In the genomic region with DNA sequence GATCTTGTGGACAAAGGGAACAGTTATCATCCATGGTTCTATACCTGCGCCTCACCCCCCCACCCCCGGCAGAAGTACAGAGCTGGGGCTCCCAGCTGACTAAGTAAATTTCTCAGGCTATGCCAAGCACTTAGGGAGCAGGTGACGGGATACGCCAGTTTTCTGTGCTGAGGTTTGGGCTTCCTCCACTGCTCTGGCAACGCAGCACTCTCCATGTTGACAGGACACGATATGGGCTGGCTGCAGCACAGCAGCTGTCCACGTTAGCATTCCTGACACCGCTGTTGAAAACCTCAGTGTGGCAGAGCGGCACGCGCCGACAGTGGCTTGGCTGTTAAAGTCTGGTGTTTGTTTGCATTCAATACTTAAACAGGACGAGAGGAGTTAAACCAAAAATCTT, we compare ENCODE assay signal across 7 mouse cellular contexts. TPM values are rescaled to one million over a fixed set of nuclear protein-coding genes. Genes with fewer than 3 reads are reported as not detected.
DNase-seq lines count a peak whose midpoint lies in the region; ATAC-seq and TF ChIP-seq lines count a peak whose summit lies in the region.

No protein-coding gene starts in this region.

- no peaks in the 10 kb centered on the region for H3K9me3 ChIP-seq in lung, embryonic 14.5 days (ENCODE audit: low read depth, low read length)
- no peaks in the 10 kb centered on the region for H3K9me3 ChIP-seq in forebrain, embryonic 16.5 days (ENCODE audit: control insufficient read depth, low read length)
- H3K9me3 ChIP-seq in hindbrain, embryonic 14.5 days (ENCODE audit: control insufficient read depth, low read length): no peaks in the 10 kb centered on the region
- no peaks in the 10 kb centered on the region for H3K9me3 ChIP-seq in liver, postnatal 0 days (ENCODE audit: low read length)

- WGBS in lung, embryonic 14.5 days: 46% methylated on average over 13 of the region's 13 CpGs
- 43% methylated on average over 13 of the region's 13 CpGs for WGBS in forebrain, embryonic 16.5 days
- WGBS in hindbrain, embryonic 14.5 days: 58% methylated on average over 13 of the region's 13 CpGs
- 44% methylated on average over 13 of the region's 13 CpGs for WGBS in olfactory bulb, adult 2 months
- WGBS in liver, postnatal 0 days (ENCODE audit: insufficient replicate concordance): 89% methylated on average over 13 of the region's 13 CpGs

- peaks cover 32% of the 10 kb centered on the region for H3K36me3 ChIP-seq in lung, embryonic 14.5 days (ENCODE audit: insufficient read depth)
- H3K36me3 ChIP-seq in forebrain, embryonic 16.5 days (ENCODE audit: control insufficient read depth, insufficient read depth): peaks cover 6% of the 10 kb centered on the region; the same call in 1 of the 2 replicates
- H3K36me3 ChIP-seq in hindbrain, embryonic 14.5 days (replicated peaks; ENCODE audit: control insufficient read depth, insufficient read depth): peaks cover 36% of the 10 kb centered on the region
- H3K36me3 ChIP-seq in liver, postnatal 0 days (replicated peaks; ENCODE audit: insufficient read depth, low read length): peaks cover 6% of the 10 kb centered on the region

- H3K27ac ChIP-seq in lung, embryonic 14.5 days (ENCODE audit: low read depth): no peak overlapping the region
- peak overlapping the region; percentile 20 for H3K27ac ChIP-seq in forebrain, embryonic 16.5 days (ENCODE audit: low read length)
- H3K27ac ChIP-seq in hindbrain, embryonic 14.5 days: no peak overlapping the region
- peak overlapping the region; percentile 5; the same call in 1 of the 2 replicates for H3K27ac ChIP-seq in olfactory bulb, adult 2 months (ENCODE audit: insufficient read depth, low read depth, low read length)
- H3K27ac ChIP-seq in liver, postnatal 0 days (ENCODE audit: low read depth): no peak overlapping the region

- no peak for TF ChIP-seq EP300 in liver, postnatal 0 days (IDR thresholded peaks at IDR 0.05; ENCODE audit: low read depth)

- peak; percentile 71; the same call in 1 of the 2 replicates for ATAC-seq in lung, embryonic 14.5 days (ENCODE audit: insufficient read depth)
- peak; percentile 58 for ATAC-seq in forebrain, embryonic 16.5 days
- peak; percentile 62; the same call in 1 of the 2 replicates for ATAC-seq in hindbrain, embryonic 14.5 days (ENCODE audit: low FRiP score)
- ATAC-seq in liver, postnatal 0 days: no peak

- no peak for TF ChIP-seq POLR2A in olfactory bulb, adult 2 months (IDR thresholded peaks at IDR 0.05; ENCODE audit: insufficient read depth, low read depth, low read length)

- no peak overlapping the region for H3K9ac ChIP-seq in lung, embryonic 14.5 days
- no peak overlapping the region for H3K9ac ChIP-seq in forebrain, embryonic 16.5 days (replicated peaks; ENCODE audit: low read depth, low read length)
- H3K9ac ChIP-seq in hindbrain, embryonic 14.5 days: no peak overlapping the region
- H3K9ac ChIP-seq in liver, postnatal 0 days (replicated peaks): no peak overlapping the region

- no peak overlapping the region for H3K4me3 ChIP-seq in lung, embryonic 14.5 days (ENCODE audit: low read depth, low read length)
- H3K4me3 ChIP-seq in forebrain, embryonic 16.5 days (replicated peaks; ENCODE audit: low read length): no peak overlapping the region
- no peak overlapping the region for H3K4me3 ChIP-seq in hindbrain, embryonic 14.5 days (replicated peaks; ENCODE audit: low read length)
- no peak overlapping the region for H3K4me3 ChIP-seq in olfactory bulb, adult 2 months (ENCODE audit: insufficient read depth, low read depth, low read length)
- H3K4me3 ChIP-seq in liver, postnatal 0 days (ENCODE audit: low read depth, low read length): no peak overlapping the region

- H3K4me2 ChIP-seq in lung, embryonic 14.5 days: peak overlapping the region; percentile 24; the same call in 1 of the 2 replicates
- peak overlapping the region; percentile 24 for H3K4me2 ChIP-seq in forebrain, embryonic 16.5 days (ENCODE audit: low read length)
- H3K4me2 ChIP-seq in hindbrain, embryonic 14.5 days (replicated peaks): no peak overlapping the region
- no peak overlapping the region for H3K4me2 ChIP-seq in liver, postnatal 0 days (ENCODE audit: low read depth, low read length)

- H3K27me3 ChIP-seq in lung, embryonic 14.5 days (ENCODE audit: insufficient read depth, low read length): no peaks in the 10 kb centered on the region
- H3K27me3 ChIP-seq in forebrain, embryonic 16.5 days (replicated peaks; ENCODE audit: control insufficient read depth, insufficient read depth, low read length): no peaks in the 10 kb centered on the region
- no peaks in the 10 kb centered on the region for H3K27me3 ChIP-seq in hindbrain, embryonic 14.5 days (ENCODE audit: control insufficient read depth, insufficient read depth, low read length)
- H3K27me3 ChIP-seq in liver, postnatal 0 days (ENCODE audit: insufficient read depth, low read length): no peaks in the 10 kb centered on the region

- no peak for TF ChIP-seq CTCF in lung, embryonic 14.5 days (IDR thresholded peaks at IDR 0.05; ENCODE audit: low read depth)
- TF ChIP-seq CTCF in olfactory bulb, adult 2 months (IDR thresholded peaks at IDR 0.05; ENCODE audit: insufficient read depth, low read depth, low read length): no peak
- no peak for TF ChIP-seq CTCF in liver, postnatal 0 days (IDR thresholded peaks at IDR 0.05; ENCODE audit: low read depth)

- H3K4me1 ChIP-seq in lung, embryonic 14.5 days (ENCODE audit: insufficient read depth): no peaks in the 10 kb centered on the region
- peaks cover 30% of the 10 kb centered on the region for H3K4me1 ChIP-seq in forebrain, embryonic 16.5 days (replicated peaks; ENCODE audit: control insufficient read depth, insufficient read depth, low read length)
- H3K4me1 ChIP-seq in hindbrain, embryonic 14.5 days (replicated peaks; ENCODE audit: control insufficient read depth, insufficient read depth, low read length): no peaks in the 10 kb centered on the region
- peaks cover 23% of the 10 kb centered on the region for H3K4me1 ChIP-seq in olfactory bulb, adult 2 months (ENCODE audit: control insufficient read depth, insufficient read depth, low read length)
- H3K4me1 ChIP-seq in liver, postnatal 0 days (ENCODE audit: insufficient read depth): no peaks in the 10 kb centered on the region

- DNase-seq in lung, embryonic 14.5 days: peak; percentile 54
- no peak for DNase-seq in lung, postnatal 4 days
- DNase-seq in hindbrain, embryonic 14.5 days (ENCODE audit: low spot score): no peak
- DNase-seq in kidney, postnatal 36 days: no peak
- DNase-seq in liver, postnatal 0 days: no peak

RNA-seq across cellular contexts. Expression of a gene that starts 55.2 kb away (rescaled TPM):
- polyA plus RNA-seq in lung, embryonic 14.5 days (2014; fragmentation: Nextera tagmentation; extraction: Ambion mirVana): not detected in 2 replicates
- 0.24 and 0.29 TPM in 2 replicates for polyA plus RNA-seq in forebrain, embryonic 16.5 days (2015; fragmentation: Nextera tagmentation; extraction: Ambion mirVana)
- not detected in 2 replicates for polyA plus RNA-seq in hindbrain, embryonic 14.5 days (2014; fragmentation: Nextera tagmentation; extraction: Ambion mirVana)
- polyA plus RNA-seq in olfactory bulb, adult 2 months (2012; ENCODE audit: insufficient read depth, insufficient read length, low replicate concordance, missing spikeins): not detected in 2 replicates
- 0.15 TPM in 1 of 2 replicates, not detected in the other for polyA plus RNA-seq in liver, postnatal 0 days (2015; fragmentation: Nextera tagmentation; extraction: Ambion mirVana)

Comparison
In these comparisons a context has a peak if more than half of its experiments do, and no peak if none do; other contexts are left out.
1. H3K27ac ChIP-seq: peak in forebrain, embryonic 16.5 days (single experiment) and olfactory bulb, adult 2 months (single experiment); none in lung, embryonic 14.5 days (single experiment), hindbrain, embryonic 14.5 days (single experiment) and liver, postnatal 0 days (single experiment).
2. H3K4me2 ChIP-seq: peak in lung, embryonic 14.5 days (single experiment) and forebrain, embryonic 16.5 days (single experiment); none in hindbrain, embryonic 14.5 days (single experiment) and liver, postnatal 0 days (single experiment).